Mouse (Mus musculus) neutrophil, adult 65 days (primary cell): Measurements from ENCODE around the gene Hnrnpul2. TPM values are rescaled to one million over a fixed set of nuclear protein-coding genes. Genes with fewer than 3 reads are reported as not detected.

Experiments used
- total RNA-seq: library from RNA; stranded (reverse); gene quantifications from 2 replicates; pipeline ENCODE4 v1.2.4, GENCODE M21; 2023

The Hnrnpul2 gene
- total RNA-seq, 1 experiment from 2014 or later: 118 TPM

Other genes starting within 250 kb of the Hnrnpul2 start
- not detected in 2 replicates for gene Slc22a8, start 228.8 kb upstream of the Hnrnpul2 start, total RNA-seq
- gene Slc22a6, start 202.0 kb upstream of the Hnrnpul2 start, total RNA-seq: not detected in 2 replicates
- gene Chrm1, start 156.2 kb upstream of the Hnrnpul2 start, total RNA-seq: 0.19 and 0.43 TPM in 2 replicates
- 158 and 184 TPM in 2 replicates for gene Slc3a2, start 96.6 kb upstream of the Hnrnpul2 start, total RNA-seq
- 22.0 TPM in 2 replicates for gene Wdr74, start 84.2 kb upstream of the Hnrnpul2 start, total RNA-seq
- gene 1700092M07Rik, start 79.3 kb upstream of the Hnrnpul2 start, total RNA-seq: 1.00 and 1.5 TPM in 2 replicates
- gene Stx5a, start 78.6 kb upstream of the Hnrnpul2 start, total RNA-seq: 173 and 212 TPM in 2 replicates
- 146 and 190 TPM in 2 replicates for gene Nxf1, start 62.9 kb upstream of the Hnrnpul2 start, total RNA-seq
- 20.3 and 22.0 TPM in 2 replicates for gene Tmem223, start 49.0 kb upstream of the Hnrnpul2 start, total RNA-seq
- gene Tmem179b, start 45.5 kb upstream of the Hnrnpul2 start, total RNA-seq: 52.4 and 65.2 TPM in 2 replicates
- 7.5 and 8.2 TPM in 2 replicates for gene Taf6l, start 33.6 kb upstream of the Hnrnpul2 start, total RNA-seq
- 36.0 and 36.7 TPM in 2 replicates for gene Polr2g, start 21.4 kb upstream of the Hnrnpul2 start, total RNA-seq
- 0.52 and 0.76 TPM in 2 replicates for gene Zbtb3, start 17.5 kb upstream of the Hnrnpul2 start, total RNA-seq
- 16.9 and 18.9 TPM in 2 replicates for gene Ttc9c, start 677 bp upstream of the Hnrnpul2 start, total RNA-seq
- gene AC129217.1, start 9.8 kb downstream of the Hnrnpul2 start, total RNA-seq: 1.4 TPM in 1 of 2 replicates, not detected in the other
- 43.3 and 49.7 TPM in 2 replicates for gene Bscl2, start 17.5 kb downstream of the Hnrnpul2 start, total RNA-seq
- gene Gng3, start 19.2 kb downstream of the Hnrnpul2 start, total RNA-seq: not detected in 2 replicates
- gene Lrrn4cl, start 30.8 kb downstream of the Hnrnpul2 start, total RNA-seq: 0.27 and 0.57 TPM in 2 replicates
- 89.2 and 93.8 TPM in 2 replicates for gene Ubxn1, start 51.5 kb downstream of the Hnrnpul2 start, total RNA-seq
- gene Uqcc3, start 60.9 kb downstream of the Hnrnpul2 start, total RNA-seq: 15.4 and 22.1 TPM in 2 replicates
- gene Lbhd1, start 63.7 kb downstream of the Hnrnpul2 start, total RNA-seq: 1.8 and 10.2 TPM in 2 replicates
- gene Gm49403, start 63.9 kb downstream of the Hnrnpul2 start, total RNA-seq: not detected in 2 replicates
- gene 1810009A15Rik, start 68.8 kb downstream of the Hnrnpul2 start, total RNA-seq: 15.3 and 21.7 TPM in 2 replicates
- 6.5 TPM in 1 of 2 replicates, not detected in the other for gene Gm49416, start 68.9 kb downstream of the Hnrnpul2 start, total RNA-seq
- 9.3 and 11.1 TPM in 2 replicates for gene Ints5, start 73.0 kb downstream of the Hnrnpul2 start, total RNA-seq
- 76.0 and 93.0 TPM in 2 replicates for gene Ganab, start 78.1 kb downstream of the Hnrnpul2 start, total RNA-seq
- gene B3gat3, start 100.4 kb downstream of the Hnrnpul2 start, total RNA-seq: 29.7 and 35.6 TPM in 2 replicates
- gene Rom1, start 109.3 kb downstream of the Hnrnpul2 start, total RNA-seq: 1.5 and 2.1 TPM in 2 replicates
- 43.3 and 54.8 TPM in 2 replicates for gene Eml3, start 109.5 kb downstream of the Hnrnpul2 start, total RNA-seq
- 109 and 121 TPM in 2 replicates for gene Mta2, start 121.9 kb downstream of the Hnrnpul2 start, total RNA-seq
- gene Tut1, start 133.8 kb downstream of the Hnrnpul2 start, total RNA-seq: 6.5 and 12.9 TPM in 2 replicates
- 85.1 and 106 TPM in 2 replicates for gene Eef1g, start 147.0 kb downstream of the Hnrnpul2 start, total RNA-seq
- gene Ahnak, start 169.3 kb downstream of the Hnrnpul2 start, total RNA-seq: 367 and 445 TPM in 2 replicates